Mouse (Mus musculus) limb, embryonic 13.5 days (tissue): Measurements from ENCODE around the gene Pmm2. TPM values are rescaled to one million over a fixed set of nuclear protein-coding genes. Genes with fewer than 3 reads are reported as not detected.

Source experiments
- ATAC-seq: fragments of 200-750 bp; cut with Nextera tagmentation; 2 replicates; pipeline ENCODE4 v1.8.0; 2017; ENCODE audit warnings: low read depth, moderate number of reproducible peaks, moderate TSS enrichment; ENCODE audit not compliant: low FRiP score
- H3K27ac ChIP-seq: fragments of 300-500 bp; sonication (generic); 2 replicates; pipeline ENCODE4 v1.5.1; 2015; ENCODE audit warnings: inconsistent platforms, mild to moderate bottlenecking, moderate library complexity
- H3K27me3 ChIP-seq: fragments of 300-500 bp; sonication (generic); 2 replicates; pipeline ENCODE4 v1.6.1; 2015; ENCODE audit warnings: mild to moderate bottlenecking, inconsistent platforms
- H3K36me3 ChIP-seq: fragments of 300-500 bp; sonication (generic); 2 replicates; pipeline ENCODE4 v1.6.1; 2015; ENCODE audit warnings: inconsistent platforms, mild to moderate bottlenecking, moderate library complexity
- H3K4me1 ChIP-seq: fragments of 300-500 bp; sonication (generic); 2 replicates; pipeline ENCODE4 v1.6.1; 2015; ENCODE audit warnings: inconsistent platforms
- H3K4me2 ChIP-seq: fragments of 300-500 bp; sonication (generic); replicated peaks from 2 replicates; pipeline ENCODE4 v1.6.1; 2015; ENCODE audit warnings: inconsistent platforms, mild to moderate bottlenecking, moderate library complexity
- H3K4me3 ChIP-seq: fragments of 300-500 bp; sonication (generic); 2 replicates; pipeline ENCODE4 v1.5.1; 2015; ENCODE audit warnings: moderate library complexity, mild to moderate bottlenecking, inconsistent platforms
- H3K9ac ChIP-seq: fragments of 300-500 bp; sonication (generic); 2 replicates; pipeline ENCODE4 v1.6.1; 2015; ENCODE audit warnings: mild to moderate bottlenecking, inconsistent platforms
- H3K9me3 ChIP-seq: fragments of 300-500 bp; sonication (generic); 2 replicates; pipeline ENCODE4 v1.6.1; 2016; ENCODE audit warnings: inconsistent platforms
- WGBS: fragments of 180-500 bp; shearing (Covaris S2); methylation state at CpG from one replicate; pipeline ENCODE4 v1.1.7; 2015; 5-methylcytosine and 5-hydroxymethylcytosine counted together
- polyA plus RNA-seq: library from polyadenylated mRNA; unstranded; fragments of >200 nt; fragmentation: Nextera tagmentation; extraction: Ambion mirVana; gene quantifications from 2 replicates; pipeline ENCODE4 v1.2.1, GENCODE M21; 2015

The Pmm2 gene
- polyA plus RNA-seq = 53.1 and 53.3 TPM in 2 replicates

DNA sequence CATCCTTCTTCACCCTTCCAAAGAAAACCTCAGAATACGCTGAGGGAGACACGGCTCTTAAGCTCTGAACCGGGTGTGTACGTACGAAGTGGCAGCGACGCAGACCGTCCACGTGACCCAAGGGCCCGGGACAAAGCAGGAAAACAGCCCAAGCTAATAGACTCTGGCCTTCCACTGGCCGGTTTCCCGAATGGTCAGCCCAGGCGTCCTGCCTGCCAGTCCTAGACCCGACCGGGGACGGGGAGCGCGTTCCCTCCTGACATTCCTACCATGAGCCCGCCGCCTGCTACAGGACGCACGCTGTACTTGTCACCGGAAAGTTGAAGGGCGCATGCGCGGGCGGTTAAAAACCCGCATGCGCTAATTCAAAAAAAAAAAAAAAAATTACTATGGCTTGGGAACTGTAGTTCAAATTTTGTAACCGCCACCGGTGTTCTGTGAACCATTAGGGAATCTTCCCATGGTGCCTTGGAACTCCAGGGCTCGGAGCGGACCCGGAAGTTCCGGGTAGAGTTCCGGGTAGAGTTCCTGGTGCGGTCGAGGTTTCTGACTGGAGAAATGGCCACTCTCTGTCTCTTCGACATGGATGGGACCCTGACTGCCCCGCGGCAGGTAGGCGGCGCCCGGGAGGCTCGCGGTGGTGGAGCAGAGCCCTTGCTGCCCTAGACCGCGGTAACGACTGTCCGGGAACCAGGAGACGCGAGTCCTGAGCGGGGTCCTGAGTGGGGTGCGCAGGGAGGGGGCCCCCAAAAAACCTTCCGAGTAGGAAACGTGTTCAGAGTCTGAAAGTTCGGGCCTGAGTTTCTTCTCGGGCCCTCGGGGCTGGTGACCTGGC, at the start of gene Pmm2, which contains the start of gene Tmem186:
TSS of gene Pmm2 (plus strand) at position 458 of the 835 bp plus-strand sequence.
TSS of gene Tmem186 (minus strand) at position 496 of the 835 bp plus-strand sequence.
- peak; percentile 94 for ATAC-seq
- WGBS = under 1% methylated on average over 59 of the region's 59 CpGs
- Histone ChIP-seq H3K4me2 (peak within 1 kb of the TSS; percentile 85), H3K4me3 (peak within 1 kb of the TSS; percentile 84), H3K36me3 (peaks cover 47% of the 10 kb centered on the region), H3K27me3 (no peaks in the 10 kb centered on the region), H3K9ac (peak within 1 kb of the TSS; percentile 87), H3K27ac (peak within 1 kb of the TSS; percentile 83), H3K4me1 (peaks cover 20% of the 10 kb centered on the region), H3K9me3 (no peaks in the 10 kb centered on the region)

- Histone ChIP-seq H3K9me3 (no peaks in the 10 kb centered on the region), H3K4me1 (peaks cover 4% of the 10 kb centered on the region; the same call in 1 of the 2 replicates), H3K36me3 (peaks cover 14% of the 10 kb centered on the region; the same call in 1 of the 2 replicates), H3K9ac (no peak overlapping the region), H3K4me3 (no peak overlapping the region), H3K27me3 (no peaks in the 10 kb centered on the region), H3K4me2 (no peak overlapping the region), H3K27ac (no peak overlapping the region)
- no peak for ATAC-seq
- WGBS = 82% methylated on average over 4 of the region's 4 CpGs
Observed at GRCm38 (mm10) chr16:8595411-8595810, 42.1 kb upstream of the Pmm2 start.

DNA sequence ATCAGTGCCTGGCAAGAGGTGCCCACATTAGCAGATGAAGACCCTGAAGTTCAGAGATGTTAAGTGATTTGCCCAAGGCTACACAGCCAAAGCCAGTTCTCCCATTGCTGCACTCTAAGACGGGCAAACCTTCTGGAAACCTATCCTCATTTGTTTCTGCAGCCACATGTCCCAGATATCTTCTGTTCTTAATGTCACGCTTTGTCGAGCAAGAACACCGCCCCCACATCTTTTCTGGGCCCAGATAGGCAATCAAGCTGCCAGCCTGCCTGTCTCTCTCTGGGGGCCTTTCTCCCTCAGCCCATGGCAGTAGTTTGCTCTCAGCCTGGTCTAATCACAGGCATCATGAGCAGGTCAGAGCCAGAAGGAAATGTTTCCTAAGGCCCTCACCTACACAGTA, 41.1 kb upstream of the Pmm2 start:
- no peak overlapping the region for H3K9ac ChIP-seq

GRCm38 (mm10) chr16:8597516-8597915, 40.0 kb upstream of the Pmm2 start:
- 93% methylated on average over 5 of the region's 5 CpGs for WGBS
- no peaks in the 10 kb centered on the region for H3K27me3 ChIP-seq

More for the DNA sequence above, 41.1 kb upstream of the Pmm2 start:
- WGBS = 79% methylated on average over 4 of the region's 4 CpGs
- peaks cover 4% of the 10 kb centered on the region; the same call in 1 of the 2 replicates for H3K4me1 ChIP-seq
- no peak overlapping the region for H3K27ac ChIP-seq
- H3K4me2 ChIP-seq = no peak overlapping the region
- no peaks in the 10 kb centered on the region for H3K27me3 ChIP-seq
- peaks cover 17% of the 10 kb centered on the region for H3K36me3 ChIP-seq
- H3K9me3 ChIP-seq = no peaks in the 10 kb centered on the region
- no peak for ATAC-seq
- no peak overlapping the region for H3K4me3 ChIP-seq

GRCm38 (mm10) chr16:8603789-8604188, 33.7 kb upstream of the Pmm2 start:
- H3K27ac ChIP-seq = no peak overlapping the region
- WGBS = 85% methylated on average over 3 of the region's 3 CpGs
- peaks cover 4% of the 10 kb centered on the region; the same call in 1 of the 2 replicates for H3K4me1 ChIP-seq
- no peak for ATAC-seq
- H3K36me3 ChIP-seq = peaks cover 44% of the 10 kb centered on the region
- H3K27me3 ChIP-seq = no peaks in the 10 kb centered on the region
- no peak overlapping the region for H3K9ac ChIP-seq
- H3K4me3 ChIP-seq = no peak overlapping the region
- no peak overlapping the region for H3K4me2 ChIP-seq
- H3K9me3 ChIP-seq = no peaks in the 10 kb centered on the region

More at GRCm38 (mm10) chr16:8597516-8597915, 40.0 kb upstream of the Pmm2 start:
- Histone ChIP-seq H3K36me3 (peaks cover 24% of the 10 kb centered on the region), H3K27ac (no peak overlapping the region), H3K4me3 (no peak overlapping the region), H3K4me2 (no peak overlapping the region), H3K9me3 (no peaks in the 10 kb centered on the region), H3K9ac (no peak overlapping the region), H3K4me1 (peaks cover 4% of the 10 kb centered on the region; the same call in 1 of the 2 replicates)
- no peak for ATAC-seq

DNA sequence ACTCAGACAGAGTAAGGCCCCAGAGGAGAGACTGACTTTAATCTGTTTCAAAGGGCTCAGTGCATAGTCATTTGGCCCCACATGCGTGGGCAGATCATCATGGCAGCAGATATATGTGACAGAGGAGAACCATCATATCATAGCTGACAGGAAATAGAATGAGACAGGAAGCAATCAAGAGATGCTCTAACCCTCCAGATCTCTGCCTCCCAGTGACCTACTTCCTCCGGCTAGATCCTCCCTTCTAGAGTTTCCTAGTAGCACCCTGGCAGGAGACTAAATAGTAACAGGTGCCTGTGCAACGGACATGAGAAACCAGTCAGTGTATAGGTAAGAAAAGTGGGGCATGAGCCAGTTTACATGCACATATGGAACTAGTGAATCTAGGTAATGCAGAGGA, 27.1 kb upstream of the Pmm2 start:
- no peak for ATAC-seq

DNA sequence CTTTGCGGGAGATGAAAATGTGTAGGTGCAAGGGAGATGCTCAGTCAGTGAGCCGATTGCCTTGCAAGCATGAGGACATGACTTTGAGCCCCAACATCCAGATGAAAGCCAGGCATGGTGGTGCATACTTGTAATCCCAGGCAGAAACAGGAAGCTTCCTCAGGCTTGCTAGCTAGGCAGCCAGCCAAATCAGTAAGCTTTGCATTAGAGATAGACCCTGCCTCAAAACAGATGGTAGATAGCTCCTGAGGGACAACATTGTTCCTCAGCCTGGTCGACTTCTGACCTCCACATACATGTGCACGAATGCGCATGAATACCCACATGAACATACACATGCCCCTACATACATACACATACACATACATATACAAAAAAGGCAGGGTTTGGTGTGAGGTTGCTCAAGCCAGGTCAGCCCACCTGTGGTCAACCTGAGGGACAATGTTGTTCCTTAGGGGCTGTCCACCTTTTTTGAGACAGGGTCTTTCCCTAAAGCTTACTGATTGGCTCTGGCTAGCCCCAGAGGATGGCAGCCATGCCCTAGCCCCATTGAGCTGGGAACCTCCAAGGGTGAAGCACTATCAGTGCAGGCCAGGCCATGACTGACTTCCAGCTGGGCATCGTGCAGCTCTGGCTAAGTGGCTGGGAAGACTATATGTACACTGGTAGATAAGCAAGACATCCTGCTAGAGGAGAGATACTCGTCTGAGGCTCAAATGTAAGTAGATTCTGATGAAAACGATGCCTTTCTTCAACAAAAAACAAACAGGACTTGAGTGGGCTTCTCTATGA, 25.1 kb upstream of the Pmm2 start:
- no peak for ATAC-seq
- Histone ChIP-seq H3K4me3 (no peak overlapping the region), H3K9ac (no peak overlapping the region), H3K36me3 (peaks cover 67% of the 10 kb centered on the region), H3K4me1 (no peaks in the 10 kb centered on the region), H3K9me3 (no peaks in the 10 kb centered on the region), H3K4me2 (no peak overlapping the region), H3K27me3 (no peaks in the 10 kb centered on the region), H3K27ac (no peak overlapping the region)
- 86% methylated on average over 8 of the region's 8 CpGs for WGBS

More for the DNA sequence above, 27.1 kb upstream of the Pmm2 start:
- Histone ChIP-seq H3K4me2 (no peak overlapping the region), H3K27ac (no peak overlapping the region), H3K4me1 (no peaks in the 10 kb centered on the region), H3K27me3 (no peaks in the 10 kb centered on the region), H3K36me3 (peaks cover 63% of the 10 kb centered on the region), H3K4me3 (no peak overlapping the region), H3K9me3 (no peaks in the 10 kb centered on the region), H3K9ac (no peak overlapping the region)
- WGBS = 61% methylated on average over 3 of the region's 3 CpGs

- Histone ChIP-seq H3K9ac (no peak overlapping the region), H3K4me1 (no peaks in the 10 kb centered on the region), H3K36me3 (peaks cover 66% of the 10 kb centered on the region), H3K27me3 (no peaks in the 10 kb centered on the region), H3K4me3 (no peak overlapping the region), H3K4me2 (no peak overlapping the region), H3K27ac (no peak overlapping the region), H3K9me3 (no peaks in the 10 kb centered on the region)
- ATAC-seq = no peak
- WGBS = 82% methylated on average over 4 of the region's 4 CpGs
Observed at GRCm38 (mm10) chr16:8613039-8613438, 24.4 kb upstream of the Pmm2 start.

- Histone ChIP-seq H3K36me3 (peaks cover 66% of the 10 kb centered on the region), H3K27ac (no peak overlapping the region), H3K9me3 (no peaks in the 10 kb centered on the region), H3K4me1 (no peaks in the 10 kb centered on the region), H3K4me2 (no peak overlapping the region), H3K27me3 (no peaks in the 10 kb centered on the region), H3K9ac (no peak overlapping the region), H3K4me3 (no peak overlapping the region)
- 84% methylated on average over 3 of the region's 3 CpGs for WGBS
- no peak for ATAC-seq
Observed at GRCm38 (mm10) chr16:8613447-8613846, 24.0 kb upstream of the Pmm2 start.

DNA sequence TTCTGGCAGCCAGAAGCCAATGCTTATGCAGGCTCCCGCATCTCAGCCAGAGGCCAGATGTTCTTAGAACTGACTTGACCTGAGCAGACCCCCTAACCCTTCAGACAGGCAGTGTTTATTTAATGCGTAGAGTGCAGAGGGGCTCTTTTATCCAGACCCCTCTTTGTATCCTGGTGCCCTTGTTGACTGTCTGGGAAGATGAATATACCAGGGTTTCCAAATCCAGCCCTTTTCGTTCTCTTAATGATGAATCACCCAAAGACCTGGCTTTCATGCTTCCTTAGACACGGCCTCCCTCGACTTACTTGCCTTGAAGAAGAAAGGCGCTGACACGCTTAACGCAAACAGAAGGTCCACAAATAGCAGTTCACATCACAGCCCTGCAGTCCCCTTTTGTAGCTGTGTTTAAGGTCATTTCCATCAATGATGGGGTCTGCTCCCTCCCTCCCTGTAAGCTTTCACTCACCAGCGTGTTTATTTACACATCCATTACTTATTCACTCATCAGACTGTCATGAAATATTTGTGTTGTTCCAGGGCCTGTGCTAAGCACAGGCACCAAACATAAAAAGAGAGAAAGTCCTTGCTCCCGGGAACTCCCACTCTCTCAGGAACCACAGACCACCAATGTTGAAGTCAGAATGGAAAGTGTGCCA, 17.7 kb upstream of the Pmm2 start:
- H3K9ac ChIP-seq = no peak overlapping the region
- H3K27ac ChIP-seq = no peak overlapping the region
- 44% methylated on average over 10 of the region's 10 CpGs for WGBS
- no peaks in the 10 kb centered on the region for H3K4me1 ChIP-seq
- peaks cover 35% of the 10 kb centered on the region for H3K36me3 ChIP-seq
- no peak overlapping the region for H3K4me2 ChIP-seq
- H3K9me3 ChIP-seq = no peaks in the 10 kb centered on the region
- no peak for ATAC-seq
- no peaks in the 10 kb centered on the region for H3K27me3 ChIP-seq
- no peak overlapping the region for H3K4me3 ChIP-seq

DNA sequence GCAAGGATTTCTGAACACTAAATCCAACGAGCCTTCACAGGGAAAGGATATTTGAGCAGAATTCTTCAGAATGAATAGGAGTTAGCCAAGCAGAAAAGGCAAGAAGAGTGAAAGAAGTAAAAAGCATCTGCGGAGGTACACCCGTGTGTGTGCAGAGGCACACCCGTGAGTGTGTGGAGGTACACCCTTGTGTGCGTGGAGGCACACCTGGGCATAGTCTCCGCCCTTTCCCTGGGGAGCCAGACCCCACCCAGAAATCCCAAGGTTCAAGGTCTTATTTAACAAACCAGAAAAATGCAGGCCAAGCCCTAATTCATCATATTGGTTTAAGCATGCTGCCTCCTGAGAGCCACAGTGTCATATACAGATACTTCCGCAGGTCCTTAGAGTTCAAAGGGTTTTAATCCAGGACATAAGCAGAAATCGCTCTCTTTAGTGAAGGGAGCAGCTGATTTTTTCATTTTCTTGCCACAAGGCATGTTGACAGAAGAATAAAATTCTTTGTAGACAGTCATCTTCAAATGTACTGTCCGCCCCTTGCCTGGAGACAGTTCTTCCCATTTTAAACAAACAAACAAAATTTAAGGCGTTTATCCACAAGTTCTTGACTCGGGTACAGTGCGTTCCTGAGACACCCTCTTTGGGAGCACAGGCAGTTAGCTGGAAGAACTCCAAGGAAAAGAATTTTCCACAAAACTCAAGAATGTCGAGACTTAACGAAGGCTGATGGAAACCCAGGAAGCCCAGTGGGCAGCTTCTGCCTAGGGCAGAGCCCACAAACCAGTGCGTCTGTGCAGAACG, 17.0 kb upstream of the Pmm2 start:
- H3K36me3 ChIP-seq = peaks cover 30% of the 10 kb centered on the region
- H3K9ac ChIP-seq = no peak overlapping the region
- H3K9me3 ChIP-seq = no peaks in the 10 kb centered on the region
- no peak overlapping the region for H3K4me2 ChIP-seq
- H3K27me3 ChIP-seq = no peaks in the 10 kb centered on the region
- H3K27ac ChIP-seq = no peak overlapping the region
- no peak overlapping the region for H3K4me3 ChIP-seq
- 82% methylated on average over 16 of the region's 16 CpGs for WGBS
- ATAC-seq = no peak
- no peaks in the 10 kb centered on the region for H3K4me1 ChIP-seq
